Mouse (Mus musculus) v-Abl transformed pro-B cells (cell line): ENCODE measurements around the gene Fhl1.

Experiments used
- in situ Hi-C, 2 experiments: fragments of 400-800 bp; cut with MboI; formaldehyde crosslinking; loops; one replicate each; pipeline ENCODE4 v1.15.1; 2025; ENCODE audit not compliant: unreplicated experiment in 2 of 2

Fhl1 gene

DNA sequence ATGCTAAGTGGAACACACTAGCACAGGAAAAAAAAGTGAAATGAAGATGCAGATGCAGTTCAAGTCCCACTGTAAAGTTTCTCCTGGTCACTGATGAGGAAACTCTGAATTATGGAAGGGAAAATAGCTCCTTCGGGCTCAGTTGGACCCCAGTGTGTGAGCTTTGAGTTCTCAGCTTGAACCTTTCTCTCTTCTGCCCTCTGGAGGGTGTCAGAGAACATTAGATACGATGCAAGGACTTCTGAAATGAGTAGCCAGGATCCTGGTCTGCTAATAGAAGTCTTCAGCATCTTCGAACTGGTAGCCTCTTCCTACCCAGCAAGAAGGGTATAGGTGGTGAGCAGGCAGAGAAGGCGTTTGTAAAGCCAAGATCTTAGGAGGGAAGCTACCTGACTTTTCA is 19.9 kb downstream of the Fhl1 start:
- in situ Hi-C loops, result loop anchor here (5.0 to 10.0 kb wide), 3 partner anchors 104 to 167 kb away; no protein-coding TSS in a partner anchor

DNA sequence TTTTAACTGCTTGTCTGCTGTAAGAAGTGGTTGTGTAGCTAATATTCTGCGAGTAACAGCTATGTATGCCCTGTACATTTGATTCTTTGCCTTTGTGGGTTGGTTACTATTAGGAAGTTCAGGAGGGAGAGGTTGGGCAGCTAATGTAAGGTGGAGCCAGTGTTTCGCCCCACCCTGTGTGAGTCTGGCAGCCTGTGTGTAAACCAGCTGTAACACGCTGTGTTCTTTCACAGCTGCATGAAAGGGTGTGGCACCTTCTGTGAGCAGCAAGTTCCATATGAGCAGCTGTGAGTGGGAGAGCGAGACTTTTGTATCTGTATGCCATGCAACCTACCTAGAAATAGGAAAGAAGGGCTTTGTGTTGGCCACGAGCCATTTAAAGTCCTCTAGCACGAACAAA is 20.6 kb downstream of the Fhl1 start:
- in situ Hi-C loops, result loop anchor here (5.0 to 10.0 kb wide), 3 partner anchors 105 to 167 kb away; no protein-coding TSS in a partner anchor

GRCm38 (mm10) chrX:56753317-56754289 is 22.0 kb downstream of the Fhl1 start:
- in situ Hi-C loops, result loop anchor here (5.0 to 10.0 kb wide), 3 partner anchors 106 to 169 kb away; no protein-coding TSS in a partner anchor

- in situ Hi-C loops, result loop anchor here (10.0 kb wide), 2 partner anchors 111 to 171 kb away; no protein-coding TSS in a partner anchor
Observed at GRCm38 (mm10) chrX:56755646-56756045, 24.1 kb downstream of the Fhl1 start.

DNA sequence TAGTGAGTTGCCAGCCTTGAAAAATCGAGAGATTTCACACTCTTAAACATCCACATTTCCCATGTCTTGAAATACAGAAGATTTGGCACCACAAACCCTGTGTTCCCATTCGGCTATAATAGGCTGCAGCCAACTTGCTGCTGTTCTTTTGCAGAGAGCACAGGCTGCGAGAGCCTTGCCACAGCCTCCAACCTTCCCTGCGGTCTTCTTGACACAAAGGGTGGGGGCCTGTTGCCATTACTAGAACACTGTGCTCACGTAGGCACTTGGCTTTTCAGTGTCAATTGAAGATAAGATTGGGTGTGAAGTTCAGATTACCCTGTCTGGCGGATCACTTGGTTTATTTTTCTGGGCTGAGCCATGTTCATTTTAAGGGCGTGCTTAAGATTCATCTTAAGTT is 24.8 kb downstream of the Fhl1 start:
- in situ Hi-C loops, result loop anchor here (10.0 kb wide), 2 partner anchors 112 to 172 kb away; no protein-coding TSS in a partner anchor

GRCm38 (mm10) chrX:56760257-56760760 is 28.7 kb downstream of the Fhl1 start:
- in situ Hi-C loops, result no loop called here

DNA sequence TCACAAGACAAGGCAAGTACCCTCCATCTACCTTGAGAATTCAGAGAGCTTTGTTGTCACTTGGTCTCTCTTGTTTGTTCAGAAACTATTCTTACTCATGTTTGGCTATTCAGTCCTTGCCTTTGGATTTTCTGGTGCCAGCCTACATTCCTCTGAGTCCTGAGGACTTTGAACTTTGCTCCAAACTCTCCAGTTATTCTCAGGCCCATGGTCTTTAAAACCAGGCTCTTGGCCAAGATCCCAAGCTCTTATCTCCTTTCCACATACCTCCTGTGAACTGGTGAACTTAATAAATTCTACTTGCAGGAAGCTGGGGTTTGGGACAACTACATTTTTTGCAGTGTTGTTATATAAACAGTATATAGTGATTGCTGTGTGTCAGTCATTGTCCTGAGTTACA is 38.3 kb downstream of the Fhl1 start:
- in situ Hi-C loops, result no loop called here

DNA sequence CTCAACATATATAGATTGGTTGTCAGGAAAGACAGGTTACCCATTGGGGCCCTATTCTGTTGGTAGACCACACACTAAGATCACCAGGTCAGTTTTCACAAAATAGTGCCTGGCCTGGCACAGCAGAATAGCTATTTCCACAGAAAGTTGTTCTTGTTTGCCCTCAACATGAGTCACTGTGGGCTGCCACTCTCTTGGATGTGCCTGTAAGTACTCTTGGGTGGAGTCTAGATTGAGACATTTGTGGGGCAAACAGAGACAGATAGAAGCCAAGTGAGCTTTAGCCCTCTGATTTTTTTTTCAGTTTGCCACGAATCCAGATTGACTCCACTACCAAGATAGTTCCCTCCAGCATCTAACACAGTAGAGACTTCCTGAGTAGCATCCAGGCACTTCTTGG is 40.2 kb downstream of the Fhl1 start:
- in situ Hi-C loops, result no loop called here

DNA sequence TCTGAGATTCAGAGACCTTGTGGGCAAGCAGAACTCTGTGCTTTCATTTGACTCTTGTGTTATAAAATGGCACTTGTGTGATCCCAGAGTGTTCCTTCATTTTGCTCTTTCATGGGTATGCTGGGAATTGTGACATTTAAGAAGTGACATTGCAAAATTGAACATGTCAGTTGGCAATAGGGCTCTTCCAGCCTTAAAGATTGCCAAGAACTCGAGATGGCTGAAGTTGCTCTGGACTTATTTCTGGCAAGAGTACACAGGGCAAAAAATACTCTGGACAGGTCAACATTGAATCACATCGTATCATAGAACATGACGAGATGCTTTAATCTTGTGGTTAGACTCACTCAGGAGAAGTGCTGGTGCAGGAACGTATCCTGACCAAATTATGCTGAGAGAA is 41.7 kb downstream of the Fhl1 start:
- in situ Hi-C loops, result no loop called here

- in situ Hi-C loops, result loop anchor here in 1 of 2 experiments (25.0 kb wide), 1 partner anchor 374 kb away; no protein-coding TSS in a partner anchor
Observed at GRCm38 (mm10) chrX:56786281-56787061, 54.9 kb downstream of the Fhl1 start.

DNA sequence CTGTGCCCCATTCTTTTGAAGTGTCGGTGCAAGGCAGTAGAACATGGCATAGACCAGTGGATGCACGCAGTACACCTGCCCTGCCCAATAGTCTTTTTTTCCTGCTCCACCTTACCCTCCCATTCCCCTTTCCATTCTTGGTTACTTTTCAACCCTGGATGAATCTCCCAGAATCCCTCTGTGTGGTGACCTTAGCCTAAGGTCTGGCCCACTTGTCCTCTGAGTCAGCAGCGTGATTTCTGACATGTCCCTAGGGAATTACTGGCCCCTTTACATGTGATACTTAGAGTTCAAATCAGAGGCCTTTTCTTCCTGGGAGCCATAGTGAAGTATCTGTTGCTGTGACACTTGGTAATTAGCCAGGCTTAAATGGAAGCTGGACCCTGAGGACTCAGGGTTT is 55.9 kb downstream of the Fhl1 start:
- in situ Hi-C loops, result loop anchor here in 1 of 2 experiments (25.0 kb wide), 1 partner anchor 375 kb away; no protein-coding TSS in a partner anchor

GRCm38 (mm10) chrX:56790591-56790990 is 59.0 kb downstream of the Fhl1 start:
- in situ Hi-C loops, result loop anchor here (5.0 to 25.0 kb wide), 3 partner anchors 218 to 378 kb away; partner anchors contain the start of gene Gm648 (in 1 of the 2)

DNA sequence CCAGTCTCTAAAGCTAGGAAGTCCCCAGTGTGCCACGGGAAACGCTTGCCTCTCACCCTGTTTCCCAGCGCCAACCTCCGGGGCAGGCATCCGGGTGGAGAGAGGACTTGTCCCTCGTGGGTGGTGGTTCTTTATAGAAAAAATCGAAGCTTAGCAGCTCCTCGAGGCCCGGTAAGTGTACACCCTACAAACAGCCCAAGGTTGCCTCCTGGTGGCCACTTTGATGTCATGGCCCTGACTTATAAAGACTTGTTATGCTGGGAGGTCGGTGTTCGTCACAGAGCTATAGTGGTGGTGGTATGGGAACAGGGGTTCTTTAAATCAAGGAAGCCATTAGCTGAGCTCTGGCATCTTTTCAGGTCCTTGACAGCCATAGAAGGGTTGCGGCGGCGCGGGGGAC is 59.7 kb downstream of the Fhl1 start:
- in situ Hi-C loops, result loop anchor here (5.0 to 25.0 kb wide), 3 partner anchors 219 to 379 kb away; partner anchors contain the start of gene Gm648 (in 1 of the 2)

GRCm38 (mm10) chrX:56821765-56822603 is 90.4 kb downstream of the Fhl1 start, which contains the start of gene Map7d3:
TSS of gene Map7d3 (minus strand) at chrX:56822326.
- in situ Hi-C loops, result no loop called here

DNA sequence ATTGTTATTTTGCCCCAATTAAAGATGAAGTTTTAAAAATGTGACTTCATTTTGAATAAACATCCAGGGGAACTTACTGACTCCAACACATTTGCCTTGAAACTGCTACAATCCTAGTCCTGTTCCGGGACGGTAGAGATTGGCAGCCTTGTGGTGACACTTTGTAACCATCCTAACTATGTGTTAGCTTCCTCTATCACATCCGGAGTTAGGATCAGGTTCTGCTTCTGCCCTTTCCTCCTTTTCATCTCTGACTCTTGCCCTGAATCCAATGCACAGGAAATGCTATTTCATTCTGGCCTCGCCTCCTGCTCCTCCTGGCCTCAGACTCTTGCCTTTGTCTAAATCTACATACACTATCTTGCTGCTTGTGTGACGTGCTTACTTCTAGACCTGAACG is 95.9 kb downstream of the Fhl1 start:
- in situ Hi-C loops, result no loop called here

- in situ Hi-C loops, result no loop called here
Observed at GRCm38 (mm10) chrX:56835842-56836241, 104.3 kb downstream of the Fhl1 start.

DNA sequence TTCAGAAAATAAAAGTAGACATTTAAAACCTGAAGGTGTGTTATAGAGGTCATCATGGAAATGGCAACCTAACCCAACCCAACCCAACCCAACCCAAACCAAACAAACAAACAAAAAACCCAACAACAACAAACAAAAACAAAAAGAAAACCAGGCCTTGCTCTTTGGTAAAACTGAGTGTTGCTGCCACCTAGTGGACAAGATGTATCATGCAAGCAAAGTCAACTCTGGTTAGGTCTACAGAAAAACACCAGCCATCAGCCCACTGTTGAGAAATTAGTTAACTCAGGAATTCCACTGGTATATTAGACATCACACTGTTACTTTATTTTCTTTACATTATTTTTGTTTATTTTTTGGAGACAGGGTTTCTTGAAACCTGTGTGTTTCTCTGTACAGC is 107.8 kb downstream of the Fhl1 start:
- in situ Hi-C loops, result no loop called here

GRCm38 (mm10) chrX:56841255-56841654 is 109.7 kb downstream of the Fhl1 start:
- in situ Hi-C loops, result no loop called here
